In genomic region chr14:111677361-111678070, GRCm38 (mm10) we compare ENCODE assay signal across 8 mouse cellular contexts. TPM values are rescaled to one million over a fixed set of nuclear protein-coding genes. Genes with fewer than 3 reads are reported as not detected.
DNase-seq lines count a peak whose midpoint lies in the region; ATAC-seq and TF ChIP-seq lines count a peak whose summit lies in the region.

No protein-coding gene starts in this region.

- H3K9me3 ChIP-seq in lung, embryonic 16.5 days (ENCODE audit: control insufficient read depth, low read length): no peaks in the 10 kb centered on the region
- H3K9me3 ChIP-seq in limb, embryonic 14.5 days (ENCODE audit: control insufficient read depth, low read length): no peaks in the 10 kb centered on the region

- WGBS in lung, embryonic 16.5 days: 5% methylated on average over 17 of the region's 17 CpGs
- WGBS in limb, embryonic 14.5 days: 4% methylated on average over 17 of the region's 17 CpGs

- no peak overlapping the region for H3K9ac ChIP-seq in lung, embryonic 16.5 days (ENCODE audit: low read length)
- H3K9ac ChIP-seq in limb, embryonic 14.5 days (ENCODE audit: low read depth, low read length, severe bottlenecking): 0 out of 2 replicates have a peak overlapping the region, but pooled peaks have one; percentile 72

- no peak overlapping the region for H3K27ac ChIP-seq in lung, embryonic 16.5 days (ENCODE audit: low read length)
- H3K27ac ChIP-seq in limb, embryonic 14.5 days (replicated peaks; ENCODE audit: low read depth, low read length): no peak overlapping the region

- H3K4me2 ChIP-seq in lung, embryonic 16.5 days (ENCODE audit: low read depth, low read length): peak overlapping the region; percentile 5; the same call in 1 of the 2 replicates
- peak overlapping the region; percentile 96 for H3K4me2 ChIP-seq in limb, embryonic 14.5 days (replicated peaks; ENCODE audit: low read depth, low read length, severe bottlenecking)

- peak; percentile 2 to 12 for DNase-seq in cerebellum, adult 18-20 months
- DNase-seq in lung, postnatal 25 days (ENCODE audit: low spot score): no peak
- no peak for DNase-seq in limb, embryonic 14.5 days (ENCODE audit: low spot score)
- DNase-seq in lung, postnatal 14 days: no peak
- no peak for DNase-seq in spleen, postnatal 36 days (ENCODE audit: low spot score in 2 of 2)

- no peaks in the 10 kb centered on the region for H3K36me3 ChIP-seq in lung, embryonic 16.5 days (ENCODE audit: control insufficient read depth, insufficient read depth, low read length)
- no peaks in the 10 kb centered on the region for H3K36me3 ChIP-seq in limb, embryonic 14.5 days (ENCODE audit: control insufficient read depth, insufficient read depth, low read length)

- ATAC-seq in cerebellum, adult (ENCODE audit: insufficient number of reproducible peaks, low FRiP score, low TSS enrichment): no peak
- no peak for ATAC-seq in lung, embryonic 16.5 days (ENCODE audit: low read depth)
- no peak for ATAC-seq in limb, embryonic 14.5 days (ENCODE audit: low FRiP score, low read depth)
- ATAC-seq in erythroblast, adult 5-6 weeks (replicated peaks; ENCODE audit: low FRiP score, poor library complexity, severe bottlenecking): no peak

- peaks cover 61% of the 10 kb centered on the region for H3K27me3 ChIP-seq in lung, embryonic 16.5 days (ENCODE audit: control insufficient read depth, insufficient read depth, low read depth, low read length)
- peaks cover 32% of the 10 kb centered on the region for H3K27me3 ChIP-seq in limb, embryonic 14.5 days (ENCODE audit: control insufficient read depth, insufficient read depth, low read length)

- TF ChIP-seq POLR2A in limb, embryonic 14.5 days (IDR thresholded peaks at IDR 0.05; ENCODE audit: borderline replicate concordance, extremely low read depth, insufficient read depth, insufficient read length): no peak

- 0 out of 2 replicates have a peak overlapping the region, but pooled peaks have one; percentile 11 for H3K4me3 ChIP-seq in lung, embryonic 16.5 days (ENCODE audit: low read length)
- peak overlapping the region; percentile 69 for H3K4me3 ChIP-seq in limb, embryonic 14.5 days (replicated peaks; ENCODE audit: low read length)

- peaks cover 15% of the 10 kb centered on the region for H3K4me1 ChIP-seq in lung, embryonic 16.5 days (replicated peaks; ENCODE audit: control insufficient read depth, insufficient read depth, low read length)
- H3K4me1 ChIP-seq in limb, embryonic 14.5 days (ENCODE audit: control insufficient read depth, insufficient read depth, low read length): peaks cover 6% of the 10 kb centered on the region; the same call in 1 of the 2 replicates

RNA-seq across cellular contexts. Expression of gene Slitrk5, which starts 2.6 kb away (rescaled TPM):
- polyA plus RNA-seq in lung, embryonic 16.5 days (2015; fragmentation: Nextera tagmentation; extraction: Ambion mirVana): 0.39 and 0.62 TPM in 2 replicates
- polyA plus RNA-seq in limb, embryonic 14.5 days (2012; rRNA removed): 2.4 and 3.2 TPM in 2 replicates
- 2.2 and 4.0 TPM in 2 replicates for polyA plus RNA-seq in limb, embryonic 14.5 days (2014; fragmentation: Nextera tagmentation; extraction: Ambion mirVana)
- total RNA-seq in erythroblast, adult 5-6 weeks (2015; ENCODE audit: low replicate concordance): not detected in 2 replicates
- total RNA-seq in erythroblast, adult 5-6 weeks (2017; ENCODE audit: low replicate concordance): not detected in 2 replicates

Comparison
In these comparisons a context has a peak if more than half of its experiments do, and no peak if none do; other contexts are left out.
1. DNase-seq: peak in cerebellum, adult 18-20 months (2 of 2); none in lung, postnatal 25 days (single experiment), limb, embryonic 14.5 days (single experiment), lung, postnatal 14 days (single experiment) and spleen, postnatal 36 days (0 of 2).